ENCODE assay signal across 8 mouse cellular contexts in the genomic region with DNA sequence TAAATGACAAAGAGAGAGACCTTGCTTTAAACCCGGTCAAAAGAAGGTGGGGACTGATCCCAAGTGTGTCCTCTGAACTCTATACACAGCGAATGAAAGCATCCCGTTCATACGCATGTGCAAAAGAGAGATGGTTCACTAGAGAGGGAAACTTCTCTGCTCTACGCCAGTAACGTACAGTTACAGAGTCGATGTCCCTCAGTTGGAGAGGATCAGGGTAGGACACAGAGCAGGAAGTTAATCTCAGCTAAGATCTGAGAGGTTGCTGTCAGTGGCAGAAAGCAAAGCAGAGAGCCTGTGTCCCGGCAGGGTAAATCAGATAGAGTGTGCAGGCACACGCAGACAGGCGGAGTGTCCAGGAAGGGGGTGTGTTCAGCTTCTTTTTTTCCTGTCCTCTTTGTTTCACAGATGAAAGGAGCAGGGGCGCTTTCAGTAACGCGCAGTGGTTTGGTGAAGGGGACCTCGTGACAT. TPM values are rescaled to one million over a fixed set of nuclear protein-coding genes. Genes with fewer than 3 reads are reported as not detected.
DNase-seq lines count a peak whose midpoint lies in the region; ATAC-seq and TF ChIP-seq lines count a peak whose summit lies in the region.

No protein-coding gene starts in this region.

- no peaks in the 10 kb centered on the region for H3K9me3 ChIP-seq in heart, embryonic 11.5 days (replicated peaks; ENCODE audit: control insufficient read depth, low read length)
- H3K9me3 ChIP-seq in intestine, embryonic 14.5 days (ENCODE audit: control insufficient read depth, low read length): no peaks in the 10 kb centered on the region
- H3K9me3 ChIP-seq in neural tube, embryonic 12.5 days: no peaks in the 10 kb centered on the region

- no peak overlapping the region; the same call in 1 of the 2 replicates for H3K27ac ChIP-seq in heart, embryonic 11.5 days (ENCODE audit: low read depth, low read length)
- H3K27ac ChIP-seq in intestine, embryonic 14.5 days (ENCODE audit: low read depth): no peak overlapping the region
- H3K27ac ChIP-seq in neural tube, embryonic 12.5 days: no peak overlapping the region
- no peak overlapping the region for H3K27ac ChIP-seq in layer of hippocampus, adult 2 months

- no peak for ATAC-seq in heart, embryonic 11.5 days (replicated peaks; ENCODE audit: insufficient number of reproducible peaks, low FRiP score, low TSS enrichment)
- ATAC-seq in intestine, embryonic 14.5 days (replicated peaks; ENCODE audit: low FRiP score, low TSS enrichment, low read depth): no peak
- no peak for ATAC-seq in neural tube, embryonic 12.5 days (ENCODE audit: low FRiP score, low read depth)

- 44% methylated on average over 14 of the region's 14 CpGs for WGBS in heart, embryonic 11.5 days (ENCODE audit: insufficient replicate concordance)
- WGBS in intestine, embryonic 14.5 days: 35% methylated on average over 14 of the region's 14 CpGs
- 24% methylated on average over 14 of the region's 14 CpGs for WGBS in neural tube, embryonic 12.5 days

- peak overlapping the region; percentile 29; the same call in 1 of the 2 replicates for H3K4me2 ChIP-seq in heart, embryonic 11.5 days
- H3K4me2 ChIP-seq in intestine, embryonic 14.5 days (ENCODE audit: low read length): peak overlapping the region; percentile 33
- peak overlapping the region; percentile 48 for H3K4me2 ChIP-seq in neural tube, embryonic 12.5 days (replicated peaks)

- TF ChIP-seq CTCF in layer of hippocampus, adult 2 months (conservative IDR thresholded peaks at IDR 0.05): no peak

- no peak for DNase-seq in heart, postnatal 25 days (ENCODE audit: low spot score)
- peak; percentile 45 for DNase-seq in embryo, embryonic 10 days (ENCODE audit: low spot score)
- DNase-seq in intestine, embryonic 14.5 days (ENCODE audit: low spot score): peak; percentile 51
- no peak for DNase-seq in left cerebral cortex, postnatal 14 days (ENCODE audit: low spot score in 2 of 2)
- DNase-seq in adrenal gland, adult (ENCODE audit: inconsistent age in 2 of 2, low spot score in 1 of 2): no peak
- no peak for DNase-seq in layer of hippocampus, adult 2 months (ENCODE audit: low spot score in 2 of 2)

- intact Hi-C loops in heart, postnatal 25 days (cut with DNase I): loop anchor here (5.0 kb wide), 1 partner anchor 106 kb away; no protein-coding TSS in a partner anchor
- intact Hi-C loops in left cerebral cortex, postnatal 14 days (cut with DNase I): loop anchor here (5.0 kb wide), 2 partner anchors 59 to 89 kb away; no protein-coding TSS in a partner anchor

- H3K27me3 ChIP-seq in heart, embryonic 11.5 days (ENCODE audit: control insufficient read depth, insufficient read depth, low read length): no peaks in the 10 kb centered on the region
- H3K27me3 ChIP-seq in intestine, embryonic 14.5 days (replicated peaks; ENCODE audit: control insufficient read depth, insufficient read depth, low read length): no peaks in the 10 kb centered on the region
- no peaks in the 10 kb centered on the region for H3K27me3 ChIP-seq in neural tube, embryonic 12.5 days (replicated peaks)

- no peaks in the 10 kb centered on the region for H3K36me3 ChIP-seq in heart, embryonic 11.5 days (ENCODE audit: control insufficient read depth, insufficient read depth, low read length)
- H3K36me3 ChIP-seq in intestine, embryonic 14.5 days (ENCODE audit: control insufficient read depth, insufficient read depth, low read length): no peaks in the 10 kb centered on the region
- no peaks in the 10 kb centered on the region for H3K36me3 ChIP-seq in neural tube, embryonic 12.5 days

- no peak overlapping the region; the same call in 1 of the 2 replicates for H3K9ac ChIP-seq in heart, embryonic 11.5 days (ENCODE audit: low read depth, low read length)
- no peak overlapping the region for H3K9ac ChIP-seq in intestine, embryonic 14.5 days (ENCODE audit: low read length)
- H3K9ac ChIP-seq in neural tube, embryonic 12.5 days: no peak overlapping the region

- H3K4me3 ChIP-seq in heart, embryonic 11.5 days (ENCODE audit: low read depth, low read length): no peak overlapping the region
- no peak overlapping the region for H3K4me3 ChIP-seq in intestine, embryonic 14.5 days (ENCODE audit: low read depth, low read length)
- H3K4me3 ChIP-seq in neural tube, embryonic 12.5 days: no peak overlapping the region
- no peak overlapping the region for H3K4me3 ChIP-seq in layer of hippocampus, adult 2 months

- peaks cover 6% of the 10 kb centered on the region for H3K4me1 ChIP-seq in heart, embryonic 11.5 days (ENCODE audit: control insufficient read depth, insufficient read depth, low read length)
- H3K4me1 ChIP-seq in intestine, embryonic 14.5 days (replicated peaks; ENCODE audit: control insufficient read depth, insufficient read depth, low read length): peaks cover 10% of the 10 kb centered on the region
- H3K4me1 ChIP-seq in neural tube, embryonic 12.5 days: peaks cover 21% of the 10 kb centered on the region

RNA-seq across cellular contexts. Expression of a gene that starts 3.0 kb away (rescaled TPM):
- 33.5 and 37.2 TPM in 2 replicates for polyA plus RNA-seq in heart, embryonic 11.5 days (2014; fragmentation: Nextera tagmentation; extraction: Ambion mirVana)
- 10 to 100 TPM in 1 of 2 experiments, 1 to 10 TPM in 1; 8.7 to 10.3 TPM for total RNA-seq in heart, postnatal 25 days (2021)
- polyA plus RNA-seq in intestine, embryonic 14.5 days (2014; fragmentation: Nextera tagmentation; extraction: Ambion mirVana): 41.6 and 43.0 TPM in 2 replicates
- 17.4 and 17.9 TPM in 2 replicates for polyA plus RNA-seq in neural tube, embryonic 12.5 days (2016; fragmentation: Nextera tagmentation; extraction: Ambion mirVana)
- total RNA-seq in left cerebral cortex, postnatal 14 days (2021): 100 to 1,000 TPM; 169 to 183 TPM
- total RNA-seq in layer of hippocampus, adult 2 months (2021): 100 to 1,000 TPM; 233 to 244 TPM

Comparison
In these comparisons a context has a peak if more than half of its experiments do, and no peak if none do; other contexts are left out.
1. DNase-seq: peak in embryo, embryonic 10 days (single experiment) and intestine, embryonic 14.5 days (single experiment); none in heart, postnatal 25 days (single experiment), left cerebral cortex, postnatal 14 days (0 of 2), adrenal gland, adult (0 of 2) and layer of hippocampus, adult 2 months (0 of 2).
2. RNA of a gene that starts 3.0 kb away (total RNA-seq): 233 to 244 TPM in layer of hippocampus, adult 2 months and 169 to 183 TPM in left cerebral cortex, postnatal 14 days; 8.7 to 10.3 TPM in heart, postnatal 25 days; every median in the first group is over 10 times any median in the second.
3. Peak in every context shown above with its lines, with median percentiles within 50 percentile points of each other: H3K4me2 ChIP-seq.